Mouse (Mus musculus): Measurements from ENCODE around the gene Tead1. TPM values are rescaled to one million over a fixed set of nuclear protein-coding genes. Genes with fewer than 3 reads are reported as not detected.

Gene Tead1
- polyA plus RNA-seq, 1 experiment from 2014 or later, result 2.1 TPM

- Histone ChIP-seq H3K9ac (replicated peaks) (no peak overlapping the region), H3K4me3 (ENCODE audit: low read depth, low read length) (no peak overlapping the region), H3K9me3 (ENCODE audit: low read length) (no peaks in the 10 kb centered on the region), H3K4me2 (ENCODE audit: low read depth, low read length) (no peak overlapping the region), H3K27ac (ENCODE audit: low read depth) (no peak overlapping the region), H3K4me1 (ENCODE audit: insufficient read depth) (peaks cover 28% of the 10 kb centered on the region), H3K27me3 (ENCODE audit: insufficient read depth, low read length) (no peaks in the 10 kb centered on the region), H3K36me3 (replicated peaks; ENCODE audit: insufficient read depth, low read length) (no peaks in the 10 kb centered on the region)
- TF ChIP-seq EP300 (IDR thresholded peaks at IDR 0.05; ENCODE audit: low read depth), result no peak
- TF ChIP-seq CTCF (IDR thresholded peaks at IDR 0.05; ENCODE audit: low read depth), result no peak
- DNase-seq (no peak), ATAC-seq (no peak)
- WGBS (ENCODE audit: insufficient replicate concordance), result 63% methylated on average over 2 of the region's 2 CpGs
These were observed 111.2 kb downstream of the Tead1 start for GRCm38 (mm10) chr7:112790334-112790733.

GRCm38 (mm10) chr7:112792679-112793078 is 113.6 kb downstream of the Tead1 start:
- H3K27ac ChIP-seq (ENCODE audit: low read depth), result no peak overlapping the region
- WGBS (ENCODE audit: insufficient replicate concordance), result 72% methylated on average over 6 of the region's 6 CpGs
- no peak for TF ChIP-seq CTCF (IDR thresholded peaks at IDR 0.05; ENCODE audit: low read depth)
- no peak for TF ChIP-seq EP300 (IDR thresholded peaks at IDR 0.05; ENCODE audit: low read depth)
- no peaks in the 10 kb centered on the region for H3K36me3 ChIP-seq (replicated peaks; ENCODE audit: insufficient read depth, low read length)
- no peak overlapping the region for H3K9ac ChIP-seq (replicated peaks)
- H3K27me3 ChIP-seq (ENCODE audit: insufficient read depth, low read length), result no peaks in the 10 kb centered on the region
- no peak overlapping the region for H3K4me3 ChIP-seq (ENCODE audit: low read depth, low read length)
- no peaks in the 10 kb centered on the region for H3K9me3 ChIP-seq (ENCODE audit: low read length)
- ATAC-seq (no peak), DNase-seq (no peak)
- no peak overlapping the region for H3K4me2 ChIP-seq (ENCODE audit: low read depth, low read length)
- peaks cover 13% of the 10 kb centered on the region for H3K4me1 ChIP-seq (ENCODE audit: insufficient read depth)

- 65% methylated on average over 7 of the region's 7 CpGs for WGBS (ENCODE audit: insufficient replicate concordance)
- Histone ChIP-seq H3K9ac (replicated peaks) (no peak overlapping the region), H3K4me1 (ENCODE audit: insufficient read depth) (peaks cover 4% of the 10 kb centered on the region), H3K36me3 (replicated peaks; ENCODE audit: insufficient read depth, low read length) (no peaks in the 10 kb centered on the region), H3K4me3 (ENCODE audit: low read depth, low read length) (no peak overlapping the region), H3K27ac (ENCODE audit: low read depth) (no peak overlapping the region), H3K9me3 (ENCODE audit: low read length) (no peaks in the 10 kb centered on the region), H3K4me2 (ENCODE audit: low read depth, low read length) (no peak overlapping the region), H3K27me3 (ENCODE audit: insufficient read depth, low read length) (no peaks in the 10 kb centered on the region)
- ATAC-seq, result no peak
- DNase-seq, result no peak
- TF ChIP-seq EP300 (IDR thresholded peaks at IDR 0.05; ENCODE audit: low read depth) (no peak), CTCF (IDR thresholded peaks at IDR 0.05; ENCODE audit: low read depth) (no peak)
These were observed 114.8 kb downstream of the Tead1 start for GRCm38 (mm10) chr7:112793903-112794302.

DNA sequence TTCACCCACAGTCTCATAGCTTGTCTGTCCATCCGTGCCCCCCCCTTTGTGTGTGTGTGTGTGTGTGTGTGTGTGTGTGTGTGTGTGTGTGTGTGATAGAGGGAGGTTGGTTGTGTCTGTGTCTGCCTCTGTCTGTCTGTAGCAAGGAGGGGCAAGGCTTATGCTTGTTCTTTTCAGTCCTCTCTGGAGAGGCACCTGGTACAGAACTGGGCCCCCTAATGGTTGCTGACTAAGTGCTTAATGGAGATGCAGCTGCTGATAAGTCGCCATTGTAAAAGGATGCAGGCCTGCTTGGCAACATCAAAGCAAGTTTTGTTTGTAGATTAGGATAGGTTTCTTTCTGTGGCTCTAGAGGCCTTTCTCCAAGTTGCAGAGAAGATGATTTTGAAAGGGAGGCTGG is 115.4 kb downstream of the Tead1 start:
- Histone ChIP-seq H3K4me1 (ENCODE audit: insufficient read depth) (no peaks in the 10 kb centered on the region; the same call in 1 of the 2 replicates), H3K9ac (replicated peaks) (no peak overlapping the region), H3K4me2 (ENCODE audit: low read depth, low read length) (no peak overlapping the region), H3K27ac (ENCODE audit: low read depth) (no peak overlapping the region), H3K27me3 (ENCODE audit: insufficient read depth, low read length) (no peaks in the 10 kb centered on the region), H3K4me3 (ENCODE audit: low read depth, low read length) (no peak overlapping the region), H3K36me3 (replicated peaks; ENCODE audit: insufficient read depth, low read length) (no peaks in the 10 kb centered on the region), H3K9me3 (ENCODE audit: low read length) (no peaks in the 10 kb centered on the region)
- no peak for TF ChIP-seq EP300 (IDR thresholded peaks at IDR 0.05; ENCODE audit: low read depth)
- TF ChIP-seq CTCF (IDR thresholded peaks at IDR 0.05; ENCODE audit: low read depth), result no peak
- DNase-seq (no peak), ATAC-seq (no peak)
- 36% methylated on average over 1 of the region's 2 CpGs for WGBS (ENCODE audit: insufficient replicate concordance)

- no peak for DNase-seq
- Histone ChIP-seq H3K9me3 (ENCODE audit: low read length) (no peaks in the 10 kb centered on the region), H3K27me3 (ENCODE audit: insufficient read depth, low read length) (no peaks in the 10 kb centered on the region), H3K9ac (replicated peaks) (no peak overlapping the region), H3K4me1 (ENCODE audit: insufficient read depth) (no peaks in the 10 kb centered on the region), H3K4me2 (ENCODE audit: low read depth, low read length) (no peak overlapping the region), H3K4me3 (ENCODE audit: low read depth, low read length) (no peak overlapping the region), H3K36me3 (replicated peaks; ENCODE audit: insufficient read depth, low read length) (no peaks in the 10 kb centered on the region), H3K27ac (ENCODE audit: low read depth) (no peak overlapping the region)
- 71% methylated on average over 8 of the region's 8 CpGs for WGBS (ENCODE audit: insufficient replicate concordance)
- TF ChIP-seq EP300 (IDR thresholded peaks at IDR 0.05; ENCODE audit: low read depth), result no peak
- no peak for TF ChIP-seq CTCF (IDR thresholded peaks at IDR 0.05; ENCODE audit: low read depth)
- ATAC-seq, result no peak
These were observed 118.6 kb downstream of the Tead1 start for GRCm38 (mm10) chr7:112797526-112798321.

- DNase-seq (no peak), ATAC-seq (no peak)
- Histone ChIP-seq H3K36me3 (replicated peaks; ENCODE audit: insufficient read depth, low read length) (no peaks in the 10 kb centered on the region), H3K4me3 (ENCODE audit: low read depth, low read length) (no peak overlapping the region), H3K9ac (replicated peaks) (no peak overlapping the region), H3K4me1 (ENCODE audit: insufficient read depth) (0 out of 2 replicates have a peak, but pooled peaks cover 1% of the 10 kb centered on the region), H3K9me3 (ENCODE audit: low read length) (no peaks in the 10 kb centered on the region), H3K27me3 (ENCODE audit: insufficient read depth, low read length) (no peaks in the 10 kb centered on the region), H3K27ac (ENCODE audit: low read depth) (no peak overlapping the region), H3K4me2 (ENCODE audit: low read depth, low read length) (no peak overlapping the region)
- WGBS (ENCODE audit: insufficient replicate concordance), result 61% methylated on average over 8 of the region's 8 CpGs
- TF ChIP-seq EP300 (IDR thresholded peaks at IDR 0.05; ENCODE audit: low read depth) (no peak), CTCF (IDR thresholded peaks at IDR 0.05; ENCODE audit: low read depth) (no peak)
These were observed 122.6 kb downstream of the Tead1 start for GRCm38 (mm10) chr7:112801706-112802105.

All from liver, postnatal 0 days (tissue).